Mouse (Mus musculus): ENCODE results near the gene H2-DMb1.

The H2-DMb1 gene

DNA sequence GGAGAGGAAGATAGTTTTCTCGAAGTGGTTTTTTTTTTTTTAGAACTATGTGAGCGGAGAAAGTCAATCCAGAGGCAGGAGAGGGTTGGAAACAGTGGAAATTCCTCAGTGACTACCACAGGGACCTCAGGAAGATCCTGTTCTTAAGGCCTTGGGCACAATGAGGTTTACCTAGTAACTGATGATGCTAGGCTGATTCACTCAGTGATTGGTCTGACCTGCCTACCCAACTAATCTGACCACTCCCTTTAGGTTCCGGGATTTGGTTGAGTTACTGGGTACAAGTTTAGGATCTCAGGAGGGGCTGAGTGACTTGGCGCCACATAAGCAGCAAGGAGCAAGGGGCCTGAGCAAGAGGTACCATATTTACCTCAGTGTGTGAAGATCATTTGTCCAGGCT lies at the start of gene H2-DMb1:
H2-DMb1 (plus strand) TSS at position 150 of the 400 bp plus-strand sequence.
- DNase-seq (ENCODE audit: low read depth): peak; percentile 90

DNA sequence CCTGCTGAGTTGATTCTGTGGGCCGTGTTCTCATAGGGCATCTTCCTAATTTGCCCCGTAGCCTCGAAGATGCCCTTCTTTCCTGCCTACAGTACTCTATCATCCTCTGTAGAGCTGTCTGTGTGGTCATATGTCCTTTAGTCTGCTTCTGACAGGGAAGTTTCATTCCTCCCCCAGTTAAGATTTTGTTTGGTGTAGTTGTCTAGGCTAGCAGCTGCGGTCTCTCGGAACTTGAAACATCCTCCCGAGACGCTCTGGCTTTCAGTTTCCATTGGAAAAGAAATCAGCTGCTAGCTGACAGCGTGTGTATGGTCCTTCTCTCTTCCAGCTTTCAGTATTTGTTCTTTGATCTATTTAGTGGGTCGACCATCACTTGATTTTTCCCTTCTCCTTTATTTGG lies 48.1 kb upstream of the H2-DMb1 start:
- no peak for DNase-seq (ENCODE audit: low read depth)

DNA sequence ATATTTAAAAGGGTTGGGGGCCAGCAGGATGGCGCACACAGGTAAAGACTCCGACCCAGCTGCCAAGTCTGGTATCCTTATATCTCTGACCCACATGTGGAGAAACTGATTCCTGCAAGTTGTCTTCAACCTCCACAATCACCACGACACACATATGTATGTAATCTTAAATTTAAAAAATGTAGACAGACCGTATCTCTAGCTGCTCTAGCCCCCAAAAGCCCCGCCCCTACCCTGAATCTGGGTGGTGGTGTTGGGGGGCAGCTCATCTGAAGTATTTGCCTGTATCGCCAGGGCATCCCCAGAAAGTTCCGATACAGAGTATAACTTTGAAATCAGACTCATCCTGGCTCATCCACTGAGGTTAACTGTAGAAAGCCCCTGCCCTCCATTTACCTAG lies 46.3 kb upstream of the H2-DMb1 start:
- DNase-seq (ENCODE audit: low read depth): no peak

DNA sequence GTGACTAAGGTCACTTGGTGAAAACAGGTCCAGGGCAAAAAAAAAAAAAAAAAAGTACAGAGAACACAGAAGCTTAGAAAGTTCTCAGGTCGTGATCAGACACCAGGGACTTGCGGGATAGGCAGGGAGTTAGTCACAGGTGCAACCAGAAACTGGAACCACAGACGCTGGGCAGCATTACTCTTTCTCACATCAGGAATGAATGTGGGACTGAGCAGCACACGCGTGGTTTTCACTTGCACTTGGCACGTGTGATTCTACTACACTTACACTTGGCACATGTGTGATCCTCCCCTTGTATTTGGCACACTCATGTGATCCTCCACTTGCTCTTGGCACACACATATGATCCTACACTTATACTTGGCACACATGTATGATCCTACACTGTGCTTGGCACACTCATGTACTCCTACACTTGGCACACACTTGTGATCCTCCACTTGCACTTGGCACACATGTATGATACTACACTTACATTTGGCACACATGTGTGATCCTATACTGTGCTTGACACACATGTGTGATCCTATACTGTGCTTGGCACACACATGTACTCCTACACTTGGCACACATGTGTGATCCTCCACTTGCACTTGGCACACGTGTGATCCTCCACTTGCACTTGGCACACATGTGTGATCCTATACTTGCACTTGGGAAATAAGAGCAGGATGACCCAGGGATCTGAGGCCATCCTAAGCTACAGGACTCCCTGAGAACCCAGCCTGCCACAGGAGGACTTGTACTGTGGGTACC lies 45.6 kb upstream of the H2-DMb1 start:
- DNase-seq (ENCODE audit: low read depth): no peak

DNA sequence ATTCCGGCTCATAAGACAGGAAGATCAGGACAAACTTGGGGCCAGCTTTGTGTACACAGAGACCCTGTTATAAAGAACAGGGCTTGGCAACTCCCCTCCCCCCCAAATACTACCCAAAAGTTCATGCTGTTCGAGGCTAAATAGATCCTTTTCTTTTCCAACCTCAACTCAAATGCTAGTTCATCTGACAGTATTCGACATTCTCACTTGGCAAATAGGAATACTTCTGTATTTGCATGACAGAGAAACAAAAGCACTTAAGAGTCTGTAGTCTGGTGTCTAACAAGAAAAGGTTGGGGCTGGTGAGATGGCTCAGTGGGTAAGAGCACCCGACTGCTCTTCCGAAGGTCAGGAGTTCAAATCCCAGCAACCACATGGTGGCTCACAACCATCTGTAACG lies 44.4 kb upstream of the H2-DMb1 start:
- DNase-seq (ENCODE audit: low read depth): no peak

DNA sequence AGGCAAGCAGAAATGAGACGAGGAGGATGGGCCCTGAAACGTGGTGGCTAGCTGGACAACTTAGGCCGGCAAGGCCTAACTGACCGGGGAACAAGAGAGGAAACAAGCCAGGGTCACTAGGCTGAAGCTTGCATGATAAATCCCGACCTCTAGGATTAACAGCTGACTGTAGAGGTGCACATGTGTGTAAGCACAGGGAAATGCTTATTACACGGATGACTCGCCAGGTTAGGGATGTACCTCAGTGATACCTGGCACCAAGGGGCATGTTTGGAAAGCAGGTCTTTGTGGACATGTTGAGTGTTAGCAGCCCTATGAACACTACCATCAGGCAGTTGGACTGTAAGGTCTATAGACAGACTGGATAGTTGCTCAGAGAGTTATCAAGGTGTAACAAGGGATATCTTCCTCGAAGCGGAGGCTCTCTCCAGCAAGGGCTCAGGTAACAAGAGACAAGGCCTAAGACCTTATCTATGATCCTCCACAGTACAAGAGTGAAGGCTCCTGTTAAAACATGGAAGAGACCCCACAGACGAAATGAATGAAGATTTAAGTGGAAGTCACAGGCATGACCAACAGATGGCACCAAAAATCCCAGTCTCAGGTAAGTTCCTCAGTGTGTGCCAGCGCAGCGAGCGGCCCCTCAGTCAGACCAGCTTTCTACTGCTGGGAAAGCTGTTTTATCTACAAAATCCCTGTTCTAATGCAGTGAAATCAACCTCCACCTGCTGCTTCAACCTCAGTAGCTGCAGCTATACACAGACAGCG lies 43.6 kb upstream of the H2-DMb1 start:
- DNase-seq (ENCODE audit: low read depth): no peak

DNA sequence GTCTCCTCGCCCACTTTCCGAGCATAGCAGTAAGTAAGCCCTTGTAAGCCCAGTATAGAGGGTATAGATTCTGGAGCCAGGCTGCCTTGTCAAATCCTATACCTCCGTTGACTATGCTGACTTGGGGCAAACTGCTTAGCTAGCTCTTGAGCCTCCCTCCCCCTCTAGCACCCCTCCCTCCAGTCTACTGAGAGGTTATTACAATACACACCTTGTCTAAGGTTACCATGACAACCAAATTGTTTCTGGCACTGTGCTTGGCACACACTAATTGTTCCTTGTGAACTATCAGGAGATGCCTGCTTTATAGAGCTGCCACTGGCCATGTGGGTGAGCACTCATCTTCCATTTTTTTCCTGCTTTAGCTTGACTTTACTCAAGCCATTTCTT lies 43.1 kb upstream of the H2-DMb1 start:
- peak; percentile 39 for DNase-seq (ENCODE audit: low read depth)

DNA sequence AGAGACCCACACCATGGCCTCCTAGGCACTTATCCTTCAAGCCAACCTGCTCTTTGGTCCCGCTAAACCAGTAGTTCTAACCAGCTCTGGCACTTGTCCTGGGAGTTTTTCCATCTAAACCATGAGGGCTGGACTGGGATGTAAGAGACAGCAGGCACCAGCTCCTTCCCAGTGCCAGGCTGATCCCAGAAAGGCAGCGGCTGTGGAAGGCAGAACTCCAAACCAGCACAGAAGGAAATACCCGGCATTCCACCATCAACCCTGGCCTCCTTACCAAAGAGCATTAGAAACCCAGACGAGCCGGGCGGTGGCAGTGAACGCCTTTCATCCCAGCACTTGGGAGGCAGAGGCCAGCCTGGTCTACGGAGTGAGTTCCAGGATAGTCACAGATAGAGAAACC lies 42.6 kb upstream of the H2-DMb1 start:
- no peak for DNase-seq (ENCODE audit: low read depth)

DNA sequence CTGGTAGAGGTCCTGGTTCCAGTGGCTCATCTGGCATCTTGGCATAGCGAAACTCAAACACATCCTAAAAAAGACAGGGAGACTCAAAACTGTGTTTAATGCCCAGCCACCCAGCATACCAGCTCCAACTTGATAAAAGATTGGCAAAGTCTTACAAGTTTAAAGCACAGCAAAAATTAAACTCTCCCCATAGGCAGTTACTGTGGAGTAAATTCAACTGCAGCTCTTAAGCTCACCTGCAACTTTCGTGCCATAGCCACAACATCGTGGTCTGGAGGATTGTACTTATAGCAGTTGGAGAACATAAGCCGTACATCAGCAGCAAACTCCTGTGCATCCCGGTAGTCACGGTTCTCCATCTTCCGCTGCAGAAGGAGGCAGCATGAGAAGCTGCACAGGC lies 38.8 kb upstream of the H2-DMb1 start:
- DNase-seq (ENCODE audit: low read depth): no peak

DNA sequence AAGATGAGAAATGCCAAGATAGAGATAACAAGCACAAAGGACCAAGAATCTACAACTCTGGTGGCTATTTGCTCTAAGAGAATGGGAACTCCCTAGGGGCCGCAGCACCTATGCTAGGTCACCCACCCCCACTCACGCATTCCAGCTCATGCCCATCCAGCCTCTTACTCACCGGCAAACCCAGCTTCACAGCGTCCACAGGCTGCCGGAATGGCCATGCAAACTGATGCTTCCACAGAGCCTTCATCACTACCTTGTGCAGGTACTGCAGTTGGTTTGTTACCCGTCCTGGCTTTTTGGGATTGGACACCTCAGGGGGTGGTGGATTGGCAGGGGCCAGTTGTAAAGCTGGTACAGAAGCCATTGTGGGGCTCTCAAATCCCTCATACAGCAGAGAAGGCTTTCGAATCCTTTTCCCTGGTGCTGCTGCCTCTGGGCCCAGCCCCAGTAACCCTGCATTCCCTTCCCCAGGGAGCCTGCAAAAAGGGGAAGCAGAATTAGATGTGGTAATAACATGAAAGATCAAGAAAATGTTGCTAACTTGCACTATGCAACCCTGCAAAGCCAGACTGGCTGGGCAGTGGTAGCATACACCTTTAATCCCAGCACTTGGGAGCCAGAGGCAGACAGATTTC lies 36.0 kb upstream of the H2-DMb1 start:
- peak; percentile 49 for DNase-seq (ENCODE audit: low read depth)

DNA sequence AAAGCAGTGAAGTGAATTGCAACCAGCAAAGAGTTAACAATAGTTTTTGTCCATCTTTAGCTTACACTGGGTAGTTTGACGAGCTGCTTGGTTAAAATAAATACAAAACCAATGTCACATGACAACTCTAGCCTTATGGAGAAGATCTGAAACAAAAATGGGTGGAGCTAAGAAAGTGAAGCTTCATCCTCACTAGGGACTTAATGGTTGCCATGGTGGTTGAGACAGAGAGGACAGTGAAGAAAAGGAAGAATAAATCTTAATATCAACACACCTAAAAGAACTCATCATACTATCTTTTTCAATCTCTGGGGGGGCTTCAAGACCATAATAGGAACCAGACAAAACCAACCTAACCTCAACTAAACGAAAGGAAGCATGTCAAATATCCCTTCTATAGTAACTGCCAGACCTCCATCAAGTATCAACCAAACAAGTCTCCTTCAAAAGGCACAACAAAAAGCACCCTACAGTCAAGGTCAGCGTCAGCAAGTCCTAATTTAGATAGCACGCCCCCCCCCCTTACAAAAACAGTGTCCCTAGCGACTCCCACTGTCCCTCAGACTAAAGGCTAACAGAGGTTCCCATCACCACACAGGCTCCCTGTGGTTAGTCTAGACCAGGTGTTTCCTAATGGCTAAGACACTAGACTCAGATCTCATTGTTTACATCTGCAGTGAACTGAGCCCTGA lies 35.3 kb upstream of the H2-DMb1 start:
- peak; percentile 73 for DNase-seq (ENCODE audit: low read depth)

DNA sequence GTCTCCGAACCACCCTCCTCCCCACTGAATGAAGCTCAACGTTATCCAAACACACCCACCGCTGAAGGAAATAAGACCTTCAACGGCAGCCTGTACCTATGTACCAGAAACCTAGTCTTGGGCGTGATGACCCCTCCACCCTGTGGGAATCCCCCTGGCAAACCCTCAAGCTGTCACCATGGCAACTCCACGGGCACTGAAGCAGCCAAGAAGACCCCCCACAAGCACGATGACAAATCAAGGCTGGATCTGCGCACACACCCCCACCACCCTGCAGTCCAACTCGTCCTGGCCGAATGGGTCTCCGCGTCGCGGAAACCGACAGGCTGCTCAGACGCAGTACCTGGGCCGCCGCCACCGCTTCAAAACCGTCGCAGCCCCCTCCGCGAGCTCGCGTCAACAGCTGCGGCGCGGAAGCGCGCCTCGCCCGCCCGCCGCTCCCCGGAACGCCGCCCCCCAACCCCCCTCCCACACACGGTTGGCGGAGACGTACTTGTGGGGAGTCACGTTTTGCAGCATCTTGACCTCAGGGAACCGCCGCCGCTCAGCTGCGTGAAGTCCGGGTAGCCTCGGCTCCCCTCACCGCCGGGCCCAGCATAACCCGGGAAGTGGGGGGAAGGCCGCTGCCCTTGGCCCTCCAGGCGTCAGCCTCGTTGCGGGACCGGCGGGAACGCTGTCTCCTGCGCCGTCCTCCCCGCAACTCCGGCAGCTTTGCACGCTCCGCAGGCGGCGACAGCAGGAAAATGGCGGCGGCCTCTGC lies 34.6 kb upstream of the H2-DMb1 start:
- peak; percentile 41 for DNase-seq (ENCODE audit: low read depth)

DNA sequence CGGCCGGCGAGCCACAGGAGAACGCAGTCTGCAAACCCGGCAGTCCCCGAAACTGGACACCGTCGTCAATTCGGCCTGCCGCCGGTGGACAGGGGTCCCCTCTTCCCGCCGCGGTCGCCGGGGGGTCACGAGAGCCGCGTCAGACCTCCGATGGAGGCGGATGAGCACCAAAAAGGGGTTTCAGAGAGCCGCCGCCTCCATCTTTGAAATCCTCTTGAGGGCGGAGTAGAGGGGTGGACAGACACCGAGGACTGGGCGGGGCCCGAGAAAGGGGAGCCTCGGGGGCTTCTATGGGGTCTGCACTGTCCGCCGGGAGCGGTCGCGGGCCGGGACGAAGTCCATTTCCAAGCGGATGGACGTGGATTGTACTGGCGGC lies 34.0 kb upstream of the H2-DMb1 start:
- no peak for DNase-seq (ENCODE audit: low read depth)

DNA sequence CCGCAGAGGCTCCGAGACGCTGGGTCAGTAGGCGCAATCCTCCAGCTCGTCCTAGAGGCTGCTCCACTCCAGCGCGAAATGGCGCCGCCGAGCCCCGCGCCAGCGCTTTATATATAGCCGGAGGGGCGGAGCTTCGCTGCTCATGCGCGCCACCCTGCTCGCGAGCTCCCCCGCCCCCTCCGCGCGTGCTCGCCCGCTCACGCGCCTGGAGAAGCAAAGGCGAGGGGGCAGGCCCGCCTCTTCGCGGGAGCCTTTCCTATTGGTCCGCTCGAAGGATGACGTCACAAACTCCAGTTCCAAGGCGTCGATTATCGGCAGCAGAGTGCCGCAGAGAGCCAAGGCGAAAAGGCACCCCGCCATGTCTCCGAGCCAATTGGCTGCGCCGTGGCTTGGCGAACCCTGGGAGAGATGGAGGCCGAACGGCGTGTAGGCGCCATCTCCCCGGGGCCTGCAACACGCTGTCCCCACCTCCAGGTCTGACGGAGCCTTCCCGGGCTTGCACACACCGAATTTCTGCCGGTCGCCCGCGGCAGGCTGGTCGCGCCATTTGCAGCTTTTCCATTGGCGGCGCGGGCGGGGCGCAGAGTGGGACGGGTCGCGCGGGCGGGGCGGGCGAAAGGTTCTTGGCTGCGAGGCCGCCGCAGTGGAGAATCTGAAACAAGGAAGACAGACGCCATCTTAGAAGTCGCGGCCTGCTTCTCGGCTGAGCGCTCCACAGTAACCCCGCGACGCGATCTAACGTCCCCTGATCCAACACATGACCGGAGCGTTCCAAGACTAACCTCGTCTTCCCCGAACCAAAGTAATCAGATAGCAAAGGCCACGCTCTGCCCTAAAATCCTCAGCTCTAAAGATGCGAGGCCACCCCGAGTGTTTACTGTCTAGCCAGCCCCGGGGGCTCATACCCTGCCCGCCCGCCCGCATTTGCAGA lies 33.4 kb upstream of the H2-DMb1 start, which contains the start of gene H2-DMa:
H2-DMa (plus strand) TSS at position 293 of the 931 bp plus-strand sequence.
- peak; percentile 99 for DNase-seq (ENCODE audit: low read depth)

DNA sequence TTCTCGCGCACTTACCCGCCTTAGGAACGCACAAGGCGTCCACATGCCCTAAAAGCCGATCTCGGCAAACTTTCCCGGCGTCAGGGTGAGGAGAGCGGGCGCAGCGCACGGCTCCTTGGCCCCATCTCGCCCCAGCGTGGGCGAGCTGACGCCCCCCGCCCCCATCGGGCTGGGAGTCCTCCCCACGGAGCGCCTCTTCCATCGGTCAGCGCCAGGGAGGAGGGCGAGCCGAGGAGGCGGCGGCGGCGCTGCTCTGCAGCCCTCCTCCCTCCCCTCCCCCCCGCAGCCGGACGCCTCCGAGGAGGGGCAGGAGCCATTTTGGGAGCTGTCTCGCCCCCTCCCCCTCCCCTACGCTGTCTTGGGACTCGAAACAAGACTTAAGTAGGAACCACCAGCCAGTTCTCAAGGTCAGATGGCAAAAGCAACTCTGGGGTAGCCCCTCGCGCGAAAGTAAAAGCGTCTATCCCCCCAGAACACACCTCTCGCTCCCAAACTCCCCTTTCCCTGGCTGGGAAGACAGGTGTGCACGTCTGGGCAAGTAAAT lies 32.6 kb upstream of the H2-DMb1 start:
- DNase-seq (ENCODE audit: low read depth): peak; percentile 91

DNA sequence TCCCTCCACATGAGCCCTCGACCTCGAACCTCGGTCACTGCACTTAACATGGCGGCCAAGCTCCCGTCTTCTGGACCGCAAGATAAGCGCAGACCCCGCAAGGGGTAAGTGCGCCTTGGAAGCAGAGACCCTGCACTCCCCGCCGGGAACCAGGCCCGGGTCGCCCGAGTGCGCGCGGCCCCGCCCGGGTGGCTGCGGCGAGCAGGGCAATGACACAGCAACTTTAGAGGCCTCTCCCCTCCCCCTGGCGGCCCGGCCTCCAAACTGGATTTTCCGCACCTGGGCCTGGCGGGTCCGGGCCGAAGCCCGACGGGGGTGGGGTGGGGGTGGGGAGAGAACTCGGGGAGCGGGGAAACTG lies 32.1 kb upstream of the H2-DMb1 start:
- DNase-seq (ENCODE audit: low read depth): peak; percentile 89

DNA sequence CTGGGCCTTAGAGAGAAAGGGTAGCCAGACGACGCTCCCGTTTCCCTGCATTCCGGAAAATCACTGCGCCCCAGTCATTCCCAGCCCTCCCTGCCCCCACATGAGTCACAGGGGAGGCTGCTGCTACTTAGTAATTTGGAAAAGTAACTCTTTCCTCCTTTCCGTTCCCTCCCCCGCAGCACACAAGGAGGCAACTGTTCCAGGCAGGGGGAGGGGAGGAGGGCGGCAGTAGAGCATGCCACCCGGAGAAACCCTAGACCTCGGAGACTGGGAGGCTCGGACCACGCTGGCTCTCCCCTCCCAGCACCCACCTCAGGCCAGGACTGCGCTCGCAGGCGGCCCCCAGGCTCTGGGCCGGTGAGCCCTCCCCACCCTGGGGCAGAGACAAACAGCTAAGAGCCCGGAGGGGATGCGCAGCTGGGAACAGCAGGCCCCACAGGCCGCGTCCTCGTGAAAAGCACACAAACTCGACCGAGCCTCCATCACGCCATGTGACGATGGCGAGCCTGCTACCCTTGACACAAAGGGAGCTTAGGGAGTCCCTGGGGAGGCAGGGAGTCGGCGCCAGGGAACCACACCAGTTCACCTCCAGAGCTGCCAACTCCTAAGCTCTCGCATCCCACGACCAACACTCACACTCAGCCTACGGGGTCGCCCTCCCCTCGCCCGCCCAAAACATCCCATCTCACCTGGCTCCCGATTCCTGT lies 31.5 kb upstream of the H2-DMb1 start:
- peak; percentile 87 for DNase-seq (ENCODE audit: low read depth)

DNA sequence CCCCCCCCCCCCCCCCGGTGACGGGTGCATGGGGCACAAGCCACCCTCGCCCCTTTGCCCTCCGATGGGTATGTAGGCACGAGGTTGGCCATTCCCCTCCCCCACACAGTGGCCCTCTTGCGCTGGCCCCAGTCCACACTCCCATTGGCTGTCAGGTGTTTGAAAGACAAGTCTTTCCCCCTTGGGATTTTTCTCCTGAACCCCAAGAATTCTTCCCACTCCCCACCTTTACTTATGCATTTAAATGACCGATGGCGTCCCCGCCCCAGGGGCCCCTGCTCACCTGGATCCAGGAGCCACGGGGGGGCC lies 31.0 kb upstream of the H2-DMb1 start:
- peak; percentile 90 for DNase-seq (ENCODE audit: low read depth)

DNA sequence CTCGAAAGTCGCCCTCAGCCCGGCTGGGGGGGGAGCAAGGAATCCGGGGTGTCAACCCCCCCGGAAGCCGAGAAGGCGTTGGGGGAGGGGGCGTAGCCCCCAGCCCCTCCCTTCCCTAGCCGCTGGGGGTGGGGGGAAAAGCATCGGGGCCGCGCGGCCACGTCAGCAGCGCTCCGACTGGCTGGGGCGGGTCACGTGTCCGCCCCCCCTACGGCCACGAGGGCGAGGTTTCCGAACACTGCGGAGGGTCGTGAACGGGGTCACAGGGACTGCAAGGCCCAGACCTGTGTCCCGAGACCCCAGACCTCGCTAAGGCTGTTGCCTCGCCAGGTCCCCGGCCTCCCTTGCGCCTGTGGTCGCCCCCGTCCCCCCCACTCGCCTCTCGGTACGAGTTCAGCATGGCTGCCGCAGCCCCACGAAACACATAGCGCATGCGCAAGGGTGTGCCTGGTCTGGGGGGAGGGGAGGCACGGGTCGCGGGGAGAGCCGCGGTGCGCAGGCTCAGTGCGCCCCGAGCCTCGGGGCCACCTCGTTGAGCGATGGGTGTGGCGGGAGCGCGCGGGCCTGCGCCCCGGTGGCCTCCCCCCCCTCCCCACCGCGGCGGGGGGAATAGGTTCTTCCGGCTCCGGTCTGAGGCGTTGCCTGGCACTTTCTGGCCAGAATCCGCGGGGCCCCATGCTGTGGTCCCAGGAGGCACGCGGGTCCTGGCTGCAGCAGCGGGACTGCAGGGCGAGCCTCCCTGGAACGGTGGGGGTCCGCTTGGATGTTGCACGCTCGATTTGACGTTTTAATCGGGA lies 30.5 kb upstream of the H2-DMb1 start, which contains the start of gene Brd2:
Brd2 (minus strand) TSS at position 447 of the 797 bp plus-strand sequence.
- peak; percentile 97 for DNase-seq (ENCODE audit: low read depth)
